Mouse (Mus musculus) mouse embryonic stem cell (cell line): Measurements from ENCODE around the gene Ptpn22.

Experiments
- in situ Hi-C, 2 experiments: fragments of 300-500 bp; cut with MboI; formaldehyde crosslinking; loops; 1 replicate in 1 of 2; 3 replicates in 1 of 2; pipeline ENCODE4 v1.14.3; 2019 to 2020; ENCODE audit warnings: low sequenced_read_pairs in 2 of 2, low pct_unique_long_range_greater_than_20kb in 1 of 2, mixed read lengths in 1 of 2; ENCODE audit not compliant: unreplicated experiment in 1 of 2

The Ptpn22 gene

DNA sequence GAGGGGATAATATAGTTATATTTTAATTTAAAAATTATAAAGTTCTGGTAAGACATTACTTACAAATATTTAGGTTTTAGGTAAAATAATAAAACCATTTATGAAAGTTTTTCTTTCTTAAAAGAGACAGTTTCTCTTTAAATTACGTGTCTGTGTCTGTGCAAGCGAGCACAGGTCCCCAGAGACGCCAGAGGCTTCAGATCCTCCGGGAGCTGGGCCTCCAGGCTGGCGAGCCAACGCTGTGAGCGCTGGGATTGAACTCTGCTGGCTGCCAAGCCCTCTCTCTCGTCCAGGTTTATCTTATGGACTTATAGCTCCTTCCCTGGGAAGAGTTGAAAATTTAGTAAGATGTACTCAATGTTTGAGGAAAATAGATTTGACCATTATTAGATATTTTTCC lies 5.8 kb upstream of the Ptpn22 start:
- in situ Hi-C loops: no loop called here

DNA sequence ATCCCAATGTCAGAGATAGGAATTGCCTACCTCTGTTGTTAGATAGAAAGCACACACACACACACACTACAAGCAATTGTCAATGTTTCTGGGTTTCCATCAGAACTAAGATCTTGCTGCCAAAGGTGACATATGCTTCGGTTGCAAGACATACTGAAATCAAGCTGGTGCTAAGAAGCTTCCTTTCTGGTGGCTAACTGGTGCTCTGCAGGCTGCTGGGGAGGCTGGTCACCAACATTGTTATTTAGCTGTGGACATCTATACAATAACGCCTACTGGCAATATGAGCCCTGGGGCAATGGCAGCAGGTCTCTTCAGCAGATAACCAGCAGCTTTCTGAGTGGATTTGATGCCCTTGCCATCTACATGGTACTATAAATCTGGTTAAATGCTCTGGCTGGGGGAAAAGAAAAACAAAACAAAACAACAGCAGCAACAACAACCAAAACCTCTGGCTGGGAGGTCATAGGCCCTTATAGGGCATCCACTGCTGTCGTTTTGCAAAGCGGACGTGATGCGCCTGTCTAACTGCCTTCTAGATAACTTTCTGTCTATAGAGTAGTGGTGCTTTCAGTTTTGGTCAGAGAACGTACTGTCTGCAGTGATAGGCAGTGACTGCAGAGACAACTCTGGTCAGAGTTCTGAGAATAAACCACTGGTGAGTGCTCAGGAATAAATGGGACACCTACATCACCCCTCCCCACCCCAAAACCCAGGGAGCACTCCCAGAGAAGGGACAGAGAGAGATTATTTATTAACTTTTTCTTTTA lies 2.4 kb upstream of the Ptpn22 start:
- in situ Hi-C loops: no loop called here

DNA sequence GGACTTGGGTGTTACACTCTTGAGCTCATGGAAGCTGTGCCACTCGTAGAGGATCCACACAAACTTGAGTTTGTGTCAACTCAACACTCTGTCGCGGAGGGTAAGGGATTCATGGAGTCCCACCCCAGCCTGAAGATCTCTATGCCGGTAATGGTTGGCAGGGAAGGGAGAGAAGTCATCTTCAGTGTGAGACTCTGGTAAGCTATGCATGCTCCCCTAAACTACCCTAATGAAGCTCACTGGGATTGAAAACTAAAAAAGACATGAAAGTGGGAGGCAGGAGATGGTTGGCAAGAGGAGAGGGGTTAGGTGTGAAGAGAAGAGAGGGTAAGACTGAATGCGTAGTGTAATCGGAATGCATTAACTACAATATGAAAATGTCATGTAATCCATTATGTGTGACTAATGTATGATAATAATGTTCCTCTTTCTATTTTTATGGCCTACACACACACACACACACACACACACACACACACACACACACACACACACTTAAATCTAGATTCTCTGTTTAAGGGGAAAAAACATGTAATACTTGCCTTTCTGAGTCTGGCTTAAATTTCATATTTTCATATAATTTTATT lies 1.5 kb upstream of the Ptpn22 start:
- in situ Hi-C loops: no loop called here

DNA sequence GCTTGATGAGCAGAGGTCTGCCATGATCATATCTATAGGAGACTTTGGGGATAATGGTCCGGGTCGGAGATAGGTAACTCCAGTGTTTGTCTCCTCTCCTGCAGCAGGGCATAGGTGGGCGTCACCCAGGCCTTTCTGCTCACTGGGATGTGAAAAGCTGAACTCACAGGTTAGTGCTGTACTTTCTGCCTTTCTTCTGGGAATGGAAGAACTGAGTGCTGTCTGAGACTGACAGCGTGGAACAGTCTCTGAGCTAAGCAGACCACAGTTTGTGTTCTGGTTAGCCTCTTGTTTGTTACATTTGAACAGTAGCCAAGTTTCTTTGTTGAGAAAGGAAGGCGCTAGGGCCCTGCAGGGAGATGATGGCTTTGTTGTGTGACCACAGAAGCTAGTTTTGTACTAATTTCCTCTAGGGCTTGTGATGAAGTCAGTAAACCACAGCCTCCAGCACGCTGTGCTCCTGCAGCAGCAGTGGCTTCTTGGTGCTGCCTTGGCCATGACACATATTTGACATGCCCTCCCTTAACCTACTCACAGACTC lies 326 bp downstream of the Ptpn22 start:
- in situ Hi-C loops: no loop called here

DNA sequence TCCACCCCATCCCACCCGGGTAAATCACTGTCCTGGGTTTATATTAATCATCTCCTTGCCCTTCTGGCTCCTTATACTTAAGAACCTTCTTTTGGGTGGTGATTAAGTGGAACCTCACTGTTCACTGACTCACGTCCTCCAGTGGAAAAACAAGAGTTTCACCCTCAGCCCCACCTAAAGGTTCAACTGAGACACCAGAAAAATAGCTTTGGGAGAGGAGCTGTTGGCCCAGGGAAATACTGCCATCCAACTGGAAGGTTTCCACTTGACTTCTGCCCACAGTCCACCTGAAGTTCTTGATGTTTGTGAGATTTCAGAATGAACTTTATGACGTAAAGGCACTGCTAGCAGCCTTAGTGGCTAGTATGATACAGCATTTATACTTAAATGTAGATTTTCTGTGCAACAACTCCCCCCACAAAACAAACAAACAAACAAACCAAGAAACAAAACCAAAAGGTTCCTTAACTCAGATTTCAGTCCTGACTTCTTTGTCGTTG lies 3.2 kb downstream of the Ptpn22 start:
- in situ Hi-C loops: no loop called here

DNA sequence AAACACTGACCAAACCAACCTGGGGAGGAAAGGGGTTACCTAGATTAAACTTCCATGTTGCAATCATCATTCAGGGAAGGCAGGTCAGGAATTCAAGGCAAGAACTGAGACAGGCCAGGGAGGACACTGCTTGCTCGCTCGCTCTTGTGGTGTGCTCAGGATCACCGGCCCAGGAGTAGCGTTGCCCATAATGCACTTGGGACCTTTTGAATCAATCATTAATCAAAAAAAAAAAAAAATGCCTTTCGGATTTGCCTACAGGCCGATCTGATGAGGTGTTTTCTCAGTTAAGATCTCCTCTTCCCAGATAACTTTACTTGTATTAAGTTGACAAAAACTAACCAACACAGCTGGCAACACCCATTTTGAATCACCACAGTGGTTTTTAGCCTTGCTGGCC lies 4.6 kb downstream of the Ptpn22 start:
- in situ Hi-C loops: no loop called here

DNA sequence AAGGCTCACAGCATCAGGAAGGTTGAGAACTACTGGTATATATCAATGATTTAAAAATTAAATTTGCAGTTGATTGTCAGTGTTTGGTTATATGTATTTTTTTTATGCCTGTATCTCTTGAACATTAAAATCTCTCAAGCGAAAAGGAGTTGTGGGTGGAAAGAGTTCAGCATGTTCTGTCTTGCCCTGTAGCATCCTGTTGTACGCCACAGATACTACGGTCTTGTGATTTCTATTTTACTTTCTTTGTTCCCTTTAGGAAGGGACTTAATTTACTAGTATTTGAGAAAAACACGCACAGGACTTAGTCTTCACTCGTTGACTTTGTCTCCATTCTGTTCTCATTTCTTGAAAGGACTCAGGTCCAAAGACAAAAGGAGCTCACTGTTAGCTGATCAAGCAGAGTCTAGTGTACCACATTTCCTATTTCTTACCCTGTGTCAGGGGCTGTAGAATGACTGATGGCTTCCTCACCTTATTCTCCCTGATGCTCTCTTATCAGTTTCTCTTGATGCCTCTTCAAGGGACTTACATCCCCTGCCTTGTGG lies 7.9 kb downstream of the Ptpn22 start:
- in situ Hi-C loops: no loop called here

DNA sequence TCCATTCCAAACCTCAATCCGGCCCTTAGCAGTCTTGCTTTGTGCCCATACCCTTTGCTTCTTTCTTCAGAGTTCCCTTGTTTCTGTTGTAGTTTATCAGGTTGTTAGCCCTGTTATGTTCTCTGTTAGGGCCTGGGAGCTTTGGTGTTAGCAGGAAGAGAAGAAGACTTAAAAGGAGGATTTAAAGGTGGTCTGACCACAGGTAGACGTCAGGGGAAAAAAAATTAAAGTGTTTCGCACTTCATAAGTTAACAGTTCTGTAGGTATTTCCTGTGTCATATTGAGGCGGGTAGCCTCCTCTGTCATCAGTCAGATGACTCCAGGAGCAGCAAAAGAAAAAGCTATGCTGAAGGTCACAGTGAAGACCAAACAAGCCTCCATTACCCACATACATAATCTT lies 8.4 kb downstream of the Ptpn22 start:
- in situ Hi-C loops: no loop called here

DNA sequence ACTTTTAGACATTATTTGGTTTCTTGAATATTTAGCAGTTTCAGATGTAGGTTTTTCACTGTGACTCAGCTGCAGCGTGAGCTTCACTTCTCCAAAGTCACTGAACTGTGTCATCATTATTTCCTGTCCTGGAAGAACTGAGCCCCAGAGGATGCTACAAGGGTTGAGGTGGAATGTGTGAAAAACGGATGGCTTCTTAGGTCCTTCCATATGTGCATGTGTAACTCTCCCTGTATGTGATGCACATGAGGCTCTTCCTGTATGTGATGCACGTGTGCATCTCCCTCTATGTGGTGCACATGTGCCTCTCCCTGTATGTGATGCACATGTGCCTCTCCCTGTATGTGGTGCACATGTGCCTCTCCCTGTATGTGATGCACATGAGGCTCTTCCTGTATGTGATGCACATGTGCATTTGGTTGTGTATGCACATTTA lies 13.1 kb downstream of the Ptpn22 start:
- in situ Hi-C loops: no loop called here

DNA sequence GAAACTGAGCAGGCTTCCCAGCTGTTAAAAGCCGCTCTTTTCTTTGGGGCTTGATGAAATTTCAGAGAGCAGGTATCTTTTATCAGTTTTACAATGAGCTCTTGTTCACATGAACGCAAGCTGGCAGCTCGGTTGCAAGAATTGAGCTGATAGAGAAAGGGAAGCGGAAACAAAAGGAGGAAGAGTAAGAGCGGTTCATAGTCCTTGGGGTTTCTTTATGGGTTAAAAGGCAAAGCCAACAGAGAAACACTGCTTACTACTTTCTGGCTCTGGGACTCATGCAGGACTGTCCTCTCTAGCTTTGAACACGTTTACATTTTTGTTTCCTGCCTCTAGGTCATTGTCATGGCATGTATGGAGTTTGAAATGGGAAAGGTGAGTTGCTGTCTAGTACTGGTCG lies 14.7 kb downstream of the Ptpn22 start:
- in situ Hi-C loops: no loop called here

DNA sequence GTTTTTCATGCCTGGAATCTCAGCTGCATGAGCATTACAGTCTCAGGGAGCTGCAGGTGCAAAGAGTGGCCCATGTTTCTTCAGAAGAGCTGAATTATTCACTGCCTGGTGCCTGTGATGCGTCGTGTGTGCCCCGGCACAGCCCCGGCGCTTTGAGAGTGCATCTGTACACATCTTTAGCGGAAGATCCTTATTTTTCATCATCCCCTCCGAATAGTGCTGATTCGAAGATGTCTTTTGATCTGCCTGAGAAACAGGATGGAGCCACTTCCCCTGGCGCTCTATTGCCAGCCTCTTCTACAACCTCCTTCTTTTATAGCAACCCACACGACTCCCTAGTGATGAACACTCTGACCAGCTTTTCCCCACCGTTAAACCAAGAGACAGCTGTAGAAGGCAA lies 26.4 kb downstream of the Ptpn22 start:
- in situ Hi-C loops: no loop called here

DNA sequence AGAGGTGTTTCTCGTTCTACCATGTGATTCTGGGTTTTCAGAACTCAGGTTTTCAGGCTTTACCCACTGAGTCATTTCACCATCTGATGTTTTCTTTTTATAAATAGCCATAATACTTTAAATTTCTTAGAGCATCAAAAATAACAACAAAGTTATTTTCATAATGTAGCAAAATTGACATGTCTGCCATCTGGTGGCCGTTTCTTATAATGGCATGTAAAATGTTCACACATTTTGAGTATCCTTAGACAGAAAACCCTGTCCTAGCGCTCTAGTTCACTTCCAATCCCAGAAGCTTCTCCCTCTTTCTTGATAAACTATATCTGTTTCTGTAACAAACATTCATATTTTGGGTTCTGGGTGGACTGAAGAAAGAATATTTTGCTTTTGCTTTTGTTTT lies 28.0 kb downstream of the Ptpn22 start:
- in situ Hi-C loops: no loop called here

DNA sequence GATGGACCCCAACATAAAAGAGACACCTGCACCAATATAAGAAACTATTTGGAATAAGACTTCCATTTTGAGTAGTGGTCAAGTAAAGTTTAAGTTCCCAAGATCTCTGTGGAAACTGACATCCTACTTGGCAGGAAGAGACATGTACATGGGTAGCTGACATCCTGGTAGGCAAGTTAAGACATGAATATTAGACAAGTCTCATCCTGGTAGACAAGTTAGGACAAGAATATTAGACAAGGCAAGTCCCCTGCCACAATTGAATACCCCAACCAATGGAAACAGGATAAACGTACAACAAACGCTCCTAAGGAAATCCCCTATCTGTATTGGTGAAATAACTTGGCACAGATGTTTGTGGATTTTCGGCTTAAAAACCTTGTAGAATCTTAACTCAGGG lies 33.8 kb downstream of the Ptpn22 start:
- in situ Hi-C loops: no loop called here

DNA sequence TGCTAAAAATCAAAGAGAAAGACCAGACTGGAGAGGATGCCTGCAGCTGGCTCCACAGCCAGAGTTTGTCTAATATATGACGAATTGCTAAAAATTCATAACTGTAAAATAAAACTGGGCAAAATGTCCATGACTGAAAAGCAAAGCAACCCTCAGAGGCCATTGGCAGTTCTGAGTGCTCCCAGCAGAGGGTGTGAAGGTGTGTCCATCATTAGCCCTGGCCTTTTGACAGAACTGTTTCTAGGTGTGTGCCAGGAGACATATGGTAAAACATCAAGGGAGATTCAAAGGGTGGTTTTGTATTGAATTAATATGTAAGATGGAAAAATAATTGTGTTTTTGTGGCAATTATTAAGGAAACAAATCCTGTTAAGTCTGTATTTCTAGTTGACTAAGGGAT lies 45.1 kb downstream of the Ptpn22 start:
- in situ Hi-C loops: no loop called here

DNA sequence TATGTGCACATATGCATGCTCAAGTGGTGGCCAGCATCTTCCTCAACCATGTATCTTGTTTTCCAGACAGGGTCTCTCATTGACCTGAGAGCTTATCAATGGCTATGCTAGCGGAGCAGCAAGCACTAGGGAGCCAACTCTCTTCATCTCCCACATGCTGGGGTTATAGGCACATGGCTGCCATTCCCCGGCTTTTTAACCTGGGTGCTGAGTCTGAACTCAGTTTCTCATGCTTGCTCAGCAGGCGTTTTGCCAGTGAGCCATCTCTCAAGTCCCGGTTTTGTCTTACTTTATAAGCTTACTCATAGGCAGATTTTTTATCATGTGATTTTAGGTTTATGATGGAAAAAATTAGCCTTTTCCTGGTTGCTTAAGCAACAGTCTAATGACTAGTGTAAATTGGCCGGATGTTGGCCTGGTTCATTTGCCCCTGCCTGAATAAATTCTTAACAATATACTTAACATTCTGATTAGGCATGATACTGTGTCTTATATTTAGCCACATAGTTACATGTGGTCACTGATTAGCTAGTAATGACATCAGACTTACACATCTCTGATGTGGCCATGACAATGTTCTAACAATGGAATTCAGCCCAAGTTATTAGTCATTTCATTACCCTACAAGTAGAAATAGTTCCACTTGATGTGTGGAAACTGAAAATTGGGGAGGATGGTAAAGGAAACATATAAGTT lies 47.9 kb downstream of the Ptpn22 start:
- in situ Hi-C loops: no loop called here

DNA sequence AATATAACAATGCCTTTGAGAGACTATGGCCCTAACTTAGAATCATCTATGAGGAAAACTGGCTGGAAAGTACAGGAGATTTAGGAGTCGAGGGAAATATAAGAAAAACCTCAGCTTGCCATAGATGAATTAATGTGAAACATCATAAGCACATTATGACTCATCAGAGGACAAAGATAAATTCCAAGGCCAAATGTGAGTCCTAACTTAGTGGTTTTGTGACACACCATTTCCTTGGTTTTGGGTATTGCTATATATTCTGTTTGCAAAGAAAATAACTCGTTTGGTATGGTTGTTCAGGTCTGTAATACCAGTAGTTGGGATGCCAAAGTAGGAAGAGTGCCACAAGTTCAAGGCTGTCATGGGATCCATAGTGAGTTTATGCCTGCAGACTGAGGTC lies 49.2 kb downstream of the Ptpn22 start:
- in situ Hi-C loops: no loop called here

DNA sequence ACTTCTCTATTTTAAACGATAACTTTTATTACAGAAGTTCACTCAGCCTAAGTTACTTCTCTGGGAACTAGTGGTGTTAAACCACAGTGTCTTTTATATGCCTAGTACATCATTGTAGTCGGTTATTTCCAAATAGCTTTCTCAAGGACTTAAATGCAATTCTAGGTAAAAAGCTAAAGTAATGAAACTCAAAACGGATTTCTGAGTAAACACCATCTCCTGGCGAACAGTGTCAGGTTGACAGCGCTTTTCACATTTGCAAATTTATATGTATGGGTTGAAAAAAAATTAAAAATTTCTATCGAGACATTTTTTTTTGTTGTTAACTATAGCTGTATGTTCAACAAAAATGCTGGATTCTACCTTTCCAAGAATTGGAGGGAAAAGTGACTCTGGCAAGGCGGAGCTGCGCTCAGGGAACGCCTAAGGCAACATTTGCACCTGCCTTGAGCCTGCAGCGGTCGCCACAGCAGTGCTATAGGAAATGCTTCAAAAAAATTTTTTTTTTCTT lies 53.9 kb downstream of the Ptpn22 start:
- in situ Hi-C loops: no loop called here

DNA sequence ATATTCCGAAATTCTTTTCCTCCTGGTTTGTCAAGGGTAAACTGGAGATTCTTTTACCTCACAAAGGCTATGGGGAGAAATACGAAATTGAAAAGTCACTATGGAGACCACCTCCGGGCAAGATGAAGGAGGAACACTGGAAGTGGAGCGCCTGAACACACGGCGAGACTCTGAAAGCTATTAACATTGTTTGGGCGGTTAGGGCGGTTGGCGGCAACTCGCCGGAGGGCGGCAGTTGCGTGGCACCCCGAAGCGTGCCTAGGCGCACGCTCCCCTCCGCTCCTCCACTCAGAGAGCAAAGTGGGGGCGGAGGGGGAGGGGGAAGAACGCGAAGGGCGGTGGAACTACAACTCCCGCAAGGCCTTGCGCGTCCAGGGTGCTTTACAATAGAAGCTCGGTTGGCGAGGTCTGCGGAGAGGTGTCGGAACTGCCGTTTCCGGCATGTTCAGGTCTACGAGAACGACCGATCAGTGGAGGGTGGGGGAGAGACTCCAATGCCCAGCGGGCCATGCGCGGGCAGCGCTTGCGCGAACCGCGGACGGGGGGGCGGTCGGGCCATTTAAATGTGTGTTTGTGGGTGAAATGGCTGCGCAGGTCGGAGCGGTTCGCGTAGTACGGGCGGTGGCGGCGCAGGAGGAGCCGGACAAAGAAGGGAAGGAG lies 54.5 kb downstream of the Ptpn22 start, which contains the start of gene Rsbn1:
Gene Rsbn1, plus strand, starts transcription at position 111 of the 660 bp plus-strand sequence.
- in situ Hi-C loops: no loop called here
